Mouse (Mus musculus) right cerebral cortex, adult 2 months (tissue): ENCODE results near the gene Ssrp1.

ENCODE experiments used
- DNase-seq, 2 experiments: peaks; one replicate each; pipeline ENCODE4 v3.0.0; 2021 to 2022; ENCODE audit warnings: low spot score in 2 of 2

Gene Ssrp1

DNA sequence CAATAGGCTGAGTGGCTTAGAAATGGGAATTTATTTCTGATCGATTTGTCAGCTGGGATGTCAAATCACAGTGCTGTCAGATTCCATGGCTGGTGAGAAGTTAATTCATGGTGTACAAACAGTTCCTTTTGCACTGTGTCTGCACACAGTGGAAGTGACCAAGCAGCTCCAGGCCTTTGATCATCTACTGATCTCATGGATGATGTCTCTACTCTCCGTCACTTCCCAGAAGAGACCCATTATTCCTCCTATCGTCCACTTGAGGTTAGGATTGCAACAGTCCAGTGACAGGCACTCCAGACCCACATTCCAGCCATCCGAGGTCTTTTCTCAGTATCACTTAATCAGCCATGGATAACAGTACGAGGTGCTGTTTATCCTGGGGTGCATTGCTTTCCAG, 36.7 kb downstream of the Ssrp1 start:
- no peak for DNase-seq

GRCm38 (mm10) chr2:85088716-85089646, 51.9 kb downstream of the Ssrp1 start:
- no peak for DNase-seq

- DNase-seq = no peak
These were observed 54.3 kb downstream of the Ssrp1 start for GRCm38 (mm10) chr2:85091325-85091724.

DNA sequence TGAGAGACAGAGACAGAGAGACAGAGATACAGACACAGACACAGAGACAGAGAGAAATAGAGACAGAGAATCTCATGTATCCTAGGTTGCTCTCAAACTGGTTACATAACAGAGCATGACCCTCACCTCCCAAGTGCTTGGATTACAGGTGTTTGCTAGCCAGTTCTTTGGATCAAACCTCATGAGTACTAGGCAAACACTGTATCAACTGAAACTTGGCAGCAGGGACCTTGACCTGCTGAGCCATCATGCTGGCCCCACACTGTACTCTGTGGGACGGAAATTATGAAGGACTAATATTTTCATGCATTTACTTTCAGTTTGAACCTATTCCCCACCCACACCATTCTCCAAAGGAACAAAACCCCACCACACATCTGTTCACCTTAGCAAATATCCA, 56.3 kb downstream of the Ssrp1 start:
- no peak for DNase-seq

- peak in 1 of 2 experiments; percentile 1 for DNase-seq
These were observed 58.9 kb downstream of the Ssrp1 start for GRCm38 (mm10) chr2:85095906-85096305.
